Mouse (Mus musculus): ENCODE results near the gene Kif5a.

DNA sequence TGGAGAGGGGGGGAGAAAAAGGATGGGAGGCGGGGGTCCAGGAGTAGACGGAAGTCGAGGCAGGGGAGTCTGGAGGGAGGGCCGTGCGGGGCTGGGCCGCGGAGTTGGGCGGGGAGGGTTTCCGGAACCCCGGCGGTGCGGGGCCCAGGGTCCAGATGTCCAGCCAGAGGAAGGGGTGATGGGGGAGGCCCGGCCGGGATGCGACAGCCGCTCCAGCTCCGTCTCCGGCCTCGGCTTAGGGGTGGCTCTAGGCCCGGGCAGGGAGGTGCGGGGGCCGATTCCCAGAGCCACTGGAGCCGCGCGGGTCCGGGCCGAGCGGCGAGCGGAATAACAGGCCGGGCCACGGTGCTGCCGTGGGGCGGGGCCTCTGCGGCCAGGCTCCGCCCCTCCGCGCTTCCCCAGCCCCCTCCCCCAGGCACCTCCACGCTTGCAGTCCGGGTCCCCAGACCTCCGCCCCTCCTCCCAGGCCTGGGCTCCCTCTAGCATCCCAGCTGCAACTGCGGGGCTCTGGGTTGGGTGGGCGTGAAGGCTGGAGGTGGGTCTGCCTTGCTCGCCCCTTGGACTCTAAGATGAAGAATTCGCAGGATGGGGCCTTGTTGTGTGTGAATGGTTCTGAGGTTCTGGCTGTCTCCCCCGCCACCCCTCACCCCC lies 74.6 kb downstream of the Kif5a start:
- TF ChIP-seq CTCF (IDR thresholded peaks at IDR 0.05; ENCODE audit: low read depth) = no peak
- TF ChIP-seq EP300 (IDR thresholded peaks at IDR 0.05; ENCODE audit: low read depth) = no peak

Measured in liver, embryonic 14.5 days (tissue).